Mouse (Mus musculus): ENCODE measurements around the gene Smarcb1. TPM values are rescaled to one million over a fixed set of nuclear protein-coding genes. Genes with fewer than 3 reads are reported as not detected.
A peak's percentile ranks its signal among the peaks of the same experiment; 100 is the strongest.

The Smarcb1 gene
- polyA plus RNA-seq, 1 experiment from 2014 or later = 325 TPM

DNA sequence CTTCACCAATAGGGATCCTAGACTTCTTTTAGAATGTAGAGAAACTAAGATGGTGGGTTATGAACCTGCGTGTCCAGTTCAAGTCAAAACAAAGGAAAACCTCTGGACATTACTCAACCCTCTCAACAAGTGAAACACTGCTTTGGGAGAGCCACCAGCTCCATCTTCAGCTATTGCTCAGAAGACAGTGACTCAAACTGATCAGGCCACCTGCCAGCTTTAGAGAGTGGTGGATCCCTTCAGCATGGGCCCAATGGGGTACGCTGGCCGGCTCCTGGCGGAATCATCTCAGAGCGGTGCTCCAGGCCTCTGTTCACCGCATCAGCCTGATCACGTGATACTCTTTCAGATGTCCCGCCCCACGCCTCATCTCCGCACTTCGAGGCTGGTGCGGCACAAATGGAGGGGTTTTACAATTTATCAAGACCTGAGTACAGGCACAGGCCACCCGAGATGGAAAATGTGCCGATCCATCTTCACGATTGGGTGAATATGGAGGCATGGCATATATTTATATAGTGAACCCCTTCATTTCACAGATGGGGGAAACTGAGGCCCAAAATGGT is 65.9 kb downstream of the Smarcb1 start:
- H3K27me3 ChIP-seq (replicated peaks; ENCODE audit: control insufficient read depth, insufficient read depth, low read length) = no peaks in the 10 kb centered on the region
- no peak overlapping the region for H3K27ac ChIP-seq (ENCODE audit: low read length)
- H3K9me3 ChIP-seq (ENCODE audit: control insufficient read depth, low read length) = no peaks in the 10 kb centered on the region
- no peak for ATAC-seq
- 0 out of 2 replicates have a peak, but pooled peaks cover 2% of the 10 kb centered on the region for H3K36me3 ChIP-seq (ENCODE audit: control insufficient read depth, insufficient read depth)
- H3K4me2 ChIP-seq (ENCODE audit: low read length) = no peak overlapping the region
- H3K4me3 ChIP-seq (replicated peaks; ENCODE audit: low read length) = no peak overlapping the region
- WGBS = 89% methylated on average over 15 of the region's 15 CpGs
- H3K4me1 ChIP-seq (replicated peaks; ENCODE audit: control insufficient read depth, insufficient read depth, low read length) = peaks cover 18% of the 10 kb centered on the region
- no peak overlapping the region for H3K9ac ChIP-seq (replicated peaks; ENCODE audit: low read depth, low read length)

DNA sequence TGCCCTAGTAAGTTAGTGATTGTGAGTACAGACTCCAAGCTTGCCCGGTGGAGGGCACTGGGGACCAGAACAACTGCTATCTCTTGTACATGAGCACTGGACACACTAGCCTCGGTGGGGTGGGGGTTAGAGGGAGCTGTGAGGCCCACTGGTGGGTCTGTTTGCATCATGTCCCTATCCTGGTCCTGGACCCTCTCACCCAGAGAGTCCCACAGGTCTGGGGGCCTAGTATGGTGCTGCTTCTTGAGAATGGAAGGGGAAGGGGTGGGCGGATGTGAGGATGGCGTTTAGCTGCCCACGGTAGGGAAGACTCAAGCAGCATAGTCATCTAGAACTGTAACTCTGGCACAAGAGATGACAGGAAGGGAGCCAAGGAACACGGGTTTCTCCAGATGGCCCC is 66.6 kb downstream of the Smarcb1 start:
- Histone ChIP-seq H3K9me3 (ENCODE audit: control insufficient read depth, low read length) (no peaks in the 10 kb centered on the region), H3K9ac (replicated peaks; ENCODE audit: low read depth, low read length) (no peak overlapping the region), H3K36me3 (ENCODE audit: control insufficient read depth, insufficient read depth) (0 out of 2 replicates have a peak, but pooled peaks cover 2% of the 10 kb centered on the region), H3K4me1 (replicated peaks; ENCODE audit: control insufficient read depth, insufficient read depth, low read length) (peaks cover 14% of the 10 kb centered on the region), H3K27me3 (replicated peaks; ENCODE audit: control insufficient read depth, insufficient read depth, low read length) (no peaks in the 10 kb centered on the region), H3K4me2 (ENCODE audit: low read length) (no peak overlapping the region), H3K27ac (ENCODE audit: low read length) (no peak overlapping the region), H3K4me3 (replicated peaks; ENCODE audit: low read length) (no peak overlapping the region)
- WGBS = 81% methylated on average over 6 of the region's 6 CpGs
- no peak for ATAC-seq

DNA sequence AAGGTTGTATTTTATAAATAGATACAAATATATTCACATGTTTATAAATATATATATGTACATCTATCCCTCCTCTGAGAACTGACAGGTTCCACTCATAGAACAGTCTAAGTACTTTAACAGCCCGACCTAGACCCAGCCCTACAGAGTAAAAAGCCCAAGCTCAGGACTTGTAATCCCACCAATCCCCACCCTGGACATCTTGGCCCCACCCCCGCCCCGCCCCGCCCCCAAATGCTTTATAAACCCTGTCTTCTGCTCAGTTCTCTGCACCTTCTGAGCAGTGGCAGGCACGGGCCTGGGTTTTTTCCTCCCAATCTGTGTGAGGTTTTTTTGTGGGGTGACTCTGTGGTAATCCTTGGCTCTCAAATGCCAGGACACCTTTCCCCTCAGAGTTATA is 67.3 kb downstream of the Smarcb1 start:
- Histone ChIP-seq H3K27ac (ENCODE audit: low read length) (no peak overlapping the region), H3K9me3 (ENCODE audit: control insufficient read depth, low read length) (no peaks in the 10 kb centered on the region), H3K9ac (replicated peaks; ENCODE audit: low read depth, low read length) (no peak overlapping the region), H3K27me3 (replicated peaks; ENCODE audit: control insufficient read depth, insufficient read depth, low read length) (no peaks in the 10 kb centered on the region), H3K4me2 (ENCODE audit: low read length) (no peak overlapping the region), H3K36me3 (ENCODE audit: control insufficient read depth, insufficient read depth) (0 out of 2 replicates have a peak, but pooled peaks cover 2% of the 10 kb centered on the region), H3K4me3 (replicated peaks; ENCODE audit: low read length) (no peak overlapping the region), H3K4me1 (replicated peaks; ENCODE audit: control insufficient read depth, insufficient read depth, low read length) (peaks cover 14% of the 10 kb centered on the region)
- WGBS = 47% methylated on average over 5 of the region's 5 CpGs
- no peak for ATAC-seq

DNA sequence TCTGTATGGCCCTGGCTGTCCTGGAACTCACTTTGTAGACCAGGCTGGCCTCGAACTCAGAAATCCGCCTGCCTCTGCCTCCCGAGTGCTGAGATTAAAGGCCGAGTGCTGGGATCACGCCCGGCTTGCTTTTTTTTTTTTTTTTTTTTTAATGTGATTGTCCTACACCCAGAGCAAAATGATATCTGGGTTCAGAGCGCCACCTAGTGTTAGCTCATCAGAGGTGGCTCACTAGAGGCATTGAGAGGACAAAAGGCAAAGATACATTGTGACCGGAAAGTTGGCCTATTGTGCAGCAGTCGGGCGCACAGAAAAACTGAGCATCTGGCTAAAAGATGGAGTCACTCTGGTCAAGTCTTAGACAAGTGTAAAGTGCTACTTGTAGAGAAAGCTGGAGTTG is 68.0 kb downstream of the Smarcb1 start:
- peaks cover 7% of the 10 kb centered on the region for H3K4me1 ChIP-seq (replicated peaks; ENCODE audit: control insufficient read depth, insufficient read depth, low read length)
- H3K27ac ChIP-seq (ENCODE audit: low read length) = no peak overlapping the region
- H3K36me3 ChIP-seq (ENCODE audit: control insufficient read depth, insufficient read depth) = 0 out of 2 replicates have a peak, but pooled peaks cover 2% of the 10 kb centered on the region
- no peak overlapping the region for H3K4me2 ChIP-seq (ENCODE audit: low read length)
- no peak overlapping the region for H3K4me3 ChIP-seq (replicated peaks; ENCODE audit: low read length)
- H3K9me3 ChIP-seq (ENCODE audit: control insufficient read depth, low read length) = no peaks in the 10 kb centered on the region
- H3K27me3 ChIP-seq (replicated peaks; ENCODE audit: control insufficient read depth, insufficient read depth, low read length) = no peaks in the 10 kb centered on the region
- ATAC-seq = peak; percentile 61
- H3K9ac ChIP-seq (replicated peaks; ENCODE audit: low read depth, low read length) = no peak overlapping the region
- WGBS = 16% methylated on average over 10 of the region's 10 CpGs

DNA sequence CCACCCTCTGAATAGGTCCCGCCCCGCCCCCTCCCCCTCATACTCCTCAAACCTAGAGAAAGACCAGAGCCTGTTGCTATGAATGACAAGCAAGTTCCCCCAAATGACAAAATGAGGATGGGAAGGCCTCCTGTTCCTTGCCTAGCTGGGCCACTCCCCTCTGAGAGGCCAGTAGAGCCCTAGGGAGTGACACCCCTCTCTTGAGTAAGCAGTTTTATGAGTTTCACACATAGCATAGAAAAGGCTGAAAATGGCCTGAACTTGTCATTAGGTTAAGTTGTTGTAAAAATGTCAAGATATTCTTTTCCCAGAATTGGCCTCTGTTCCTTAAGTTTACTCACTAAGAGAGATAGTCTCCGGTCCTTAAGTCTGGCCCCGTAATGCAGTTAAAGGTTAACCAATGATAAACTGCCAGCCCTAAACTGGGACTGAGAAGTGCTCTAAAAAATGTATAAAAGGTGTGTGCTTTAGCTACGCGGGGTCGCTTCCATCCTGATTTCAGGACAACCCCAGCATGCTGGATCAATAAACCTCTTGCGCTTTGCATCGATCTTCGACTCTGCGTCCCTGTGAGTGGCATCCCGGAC is 68.8 kb downstream of the Smarcb1 start:
- WGBS = 94% methylated on average over 12 of the region's 12 CpGs
- H3K36me3 ChIP-seq (ENCODE audit: control insufficient read depth, insufficient read depth) = 0 out of 2 replicates have a peak, but pooled peaks cover under 1% of the 10 kb centered on the region
- no peak overlapping the region for H3K4me2 ChIP-seq (ENCODE audit: low read length)
- no peak overlapping the region for H3K27ac ChIP-seq (ENCODE audit: low read length)
- H3K9me3 ChIP-seq (ENCODE audit: control insufficient read depth, low read length) = no peaks in the 10 kb centered on the region
- no peaks in the 10 kb centered on the region for H3K27me3 ChIP-seq (replicated peaks; ENCODE audit: control insufficient read depth, insufficient read depth, low read length)
- H3K9ac ChIP-seq (replicated peaks; ENCODE audit: low read depth, low read length) = no peak overlapping the region
- no peak for ATAC-seq
- H3K4me1 ChIP-seq (replicated peaks; ENCODE audit: control insufficient read depth, insufficient read depth, low read length) = peaks cover under 1% of the 10 kb centered on the region; the same call in 1 of the 2 replicates
- H3K4me3 ChIP-seq (replicated peaks; ENCODE audit: low read length) = no peak overlapping the region

DNA sequence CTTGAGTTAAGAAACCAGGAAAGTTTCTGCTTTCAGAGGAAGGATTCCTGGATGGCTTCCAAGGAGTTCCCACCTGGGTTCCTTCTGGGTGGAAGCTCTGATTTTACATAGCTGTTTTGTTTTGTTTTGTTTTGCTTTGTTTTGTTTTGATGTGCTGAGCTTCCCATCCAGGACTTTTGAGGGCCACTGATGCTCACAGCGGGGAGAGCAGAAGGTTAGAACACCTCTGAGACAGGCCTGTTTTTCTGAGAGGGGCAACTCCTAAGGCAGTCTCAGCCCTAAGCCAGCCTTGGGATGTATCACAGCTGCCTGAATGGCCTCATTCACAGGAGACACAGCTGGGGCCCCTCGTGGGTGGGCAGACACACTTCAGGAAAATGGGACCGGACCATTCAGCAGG is 69.7 kb downstream of the Smarcb1 start:
- H3K27me3 ChIP-seq (replicated peaks; ENCODE audit: control insufficient read depth, insufficient read depth, low read length) = no peaks in the 10 kb centered on the region
- H3K4me3 ChIP-seq (replicated peaks; ENCODE audit: low read length) = no peak overlapping the region
- no peaks in the 10 kb centered on the region for H3K9me3 ChIP-seq (ENCODE audit: control insufficient read depth, low read length)
- no peak overlapping the region for H3K9ac ChIP-seq (replicated peaks; ENCODE audit: low read depth, low read length)
- no peaks in the 10 kb centered on the region for H3K4me1 ChIP-seq (replicated peaks; ENCODE audit: control insufficient read depth, insufficient read depth, low read length)
- no peaks in the 10 kb centered on the region for H3K36me3 ChIP-seq (ENCODE audit: control insufficient read depth, insufficient read depth)
- no peak overlapping the region for H3K4me2 ChIP-seq (ENCODE audit: low read length)
- H3K27ac ChIP-seq (ENCODE audit: low read length) = no peak overlapping the region
- ATAC-seq = no peak
- WGBS = 34% methylated on average over 3 of the region's 3 CpGs

DNA sequence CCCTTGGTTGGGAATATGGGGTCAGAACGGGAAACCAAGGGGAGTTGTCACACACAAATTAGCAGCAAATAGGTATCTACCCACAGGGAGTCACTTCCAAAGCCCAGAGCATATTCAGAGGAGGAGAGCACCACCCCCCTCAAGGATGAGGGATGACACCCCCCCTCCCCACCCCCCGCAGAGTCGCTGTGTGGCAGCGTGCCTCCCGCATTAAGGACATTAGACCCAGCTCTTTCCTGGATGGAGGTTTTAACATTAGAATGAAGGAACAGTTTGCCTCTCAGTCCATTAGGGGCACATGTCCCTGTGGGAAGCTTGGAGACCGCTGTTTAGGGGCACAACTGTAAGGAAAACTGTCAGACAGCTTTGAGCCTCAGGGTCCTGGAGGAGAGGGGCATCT is 70.3 kb downstream of the Smarcb1 start:
- 8% methylated on average over 6 of the region's 6 CpGs for WGBS
- H3K36me3 ChIP-seq (ENCODE audit: control insufficient read depth, insufficient read depth) = no peaks in the 10 kb centered on the region
- ATAC-seq = no peak
- H3K9me3 ChIP-seq (ENCODE audit: control insufficient read depth, low read length) = no peaks in the 10 kb centered on the region
- H3K27ac ChIP-seq (ENCODE audit: low read length) = no peak overlapping the region
- no peak overlapping the region for H3K4me2 ChIP-seq (ENCODE audit: low read length)
- no peak overlapping the region for H3K9ac ChIP-seq (replicated peaks; ENCODE audit: low read depth, low read length)
- no peak overlapping the region for H3K4me3 ChIP-seq (replicated peaks; ENCODE audit: low read length)
- H3K27me3 ChIP-seq (replicated peaks; ENCODE audit: control insufficient read depth, insufficient read depth, low read length) = no peaks in the 10 kb centered on the region
- H3K4me1 ChIP-seq (replicated peaks; ENCODE audit: control insufficient read depth, insufficient read depth, low read length) = no peaks in the 10 kb centered on the region

DNA sequence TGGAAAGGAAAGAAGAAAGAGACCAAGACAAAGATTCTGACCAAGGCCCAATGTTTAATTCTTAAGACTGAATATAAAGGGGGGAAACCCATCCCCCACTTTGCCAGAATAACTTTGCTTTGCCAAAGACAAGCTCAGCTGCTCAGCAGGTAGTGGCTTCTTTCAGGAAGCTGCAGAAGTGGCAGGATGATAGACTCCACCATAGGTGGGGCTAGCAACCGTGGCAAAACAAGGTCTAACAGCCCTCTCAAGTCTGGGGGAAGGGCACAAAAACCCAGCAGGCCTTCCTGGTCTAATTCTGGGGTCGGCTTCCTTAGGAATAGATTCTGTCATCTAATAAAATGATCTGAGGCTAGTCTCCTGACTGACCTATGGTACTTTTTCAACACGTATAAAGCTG is 73.0 kb downstream of the Smarcb1 start:
- Histone ChIP-seq H3K27me3 (replicated peaks; ENCODE audit: control insufficient read depth, insufficient read depth, low read length) (no peaks in the 10 kb centered on the region), H3K9me3 (ENCODE audit: control insufficient read depth, low read length) (no peaks in the 10 kb centered on the region), H3K4me1 (replicated peaks; ENCODE audit: control insufficient read depth, insufficient read depth, low read length) (no peaks in the 10 kb centered on the region), H3K4me2 (ENCODE audit: low read length) (no peak overlapping the region), H3K4me3 (replicated peaks; ENCODE audit: low read length) (no peak overlapping the region), H3K36me3 (ENCODE audit: control insufficient read depth, insufficient read depth) (no peaks in the 10 kb centered on the region), H3K9ac (replicated peaks; ENCODE audit: low read depth, low read length) (no peak overlapping the region), H3K27ac (ENCODE audit: low read length) (no peak overlapping the region)
- no peak for ATAC-seq
- WGBS = 27% methylated on average over 3 of the region's 3 CpGs

Measured in forebrain, embryonic 16.5 days (tissue).